Mouse (Mus musculus) limb, embryonic 14.5 days (tissue): ENCODE measurements at regions not wholly inside any gene's neighbourhood (a gene's known extent, or its start where the extent isn't known, plus 50 kb on each side); places are given as distances from the start of the nearest gene placed in this dataset.
"Not testable (repeated sequence)": the region's sequence is repeated elsewhere in the genome, so short reads cannot be mapped to it uniquely, and the experiment has no call there.

Source experiments
- ATAC-seq: fragments of 200-750 bp; cut with Nextera tagmentation; 2 replicates; pipeline ENCODE4 v1.8.0; 2017; ENCODE audit warnings: low read depth, moderate number of reproducible peaks, moderate TSS enrichment; ENCODE audit not compliant: low FRiP score
- DNase-seq: peaks from one replicate; pipeline ENCODE4 v3.0.0-alpha.2; 2015; ENCODE audit warnings: low spot score
- H3K27ac ChIP-seq: fragments of 300-500 bp; sonication (generic); replicated peaks from 2 replicates; pipeline ENCODE4 v1.5.1; 2014; ENCODE audit warnings: low read depth, mild to moderate bottlenecking, low read length, moderate library complexity, mixed read lengths
- H3K27me3 ChIP-seq: fragments of 300-500 bp; sonication (generic); 2 replicates; pipeline ENCODE4 v1.6.1; 2014; ENCODE audit warnings: low read length, mixed read lengths; ENCODE audit not compliant: control insufficient read depth, insufficient read depth
- H3K36me3 ChIP-seq: fragments of 300-500 bp; sonication (generic); 2 replicates; pipeline ENCODE4 v1.6.1; 2014; ENCODE audit warnings: mild to moderate bottlenecking, low read length, moderate library complexity, mixed read lengths; ENCODE audit not compliant: control insufficient read depth, insufficient read depth
- H3K4me1 ChIP-seq: fragments of 300-500 bp; sonication (generic); 2 replicates; pipeline ENCODE4 v1.6.1; 2014; ENCODE audit warnings: antibody characterized with exemption, low read length, mixed read lengths; ENCODE audit not compliant: control insufficient read depth, insufficient read depth
- H3K4me2 ChIP-seq: fragments of 300-500 bp; sonication (generic); replicated peaks from 2 replicates; pipeline ENCODE4 v1.6.1; 2014; ENCODE audit warnings: low read depth, mild to moderate bottlenecking, low read length, moderate library complexity; ENCODE audit not compliant: severe bottlenecking
- H3K4me3 ChIP-seq: fragments of 300-500 bp; sonication (generic); replicated peaks from 2 replicates; pipeline ENCODE4 v1.5.1; 2014; ENCODE audit warnings: low read length
- H3K9ac ChIP-seq: fragments of 300-500 bp; sonication (generic); 2 replicates; pipeline ENCODE4 v1.6.1; 2014; ENCODE audit warnings: mild to moderate bottlenecking, low read depth, low read length, moderate library complexity; ENCODE audit not compliant: severe bottlenecking
- H3K9me3 ChIP-seq: fragments of 300-500 bp; sonication (generic); 2 replicates; pipeline ENCODE4 v1.6.1; 2016; ENCODE audit warnings: low read length; ENCODE audit not compliant: control insufficient read depth
- POLR2A ChIP-seq: fragments of 200-500 bp; IDR thresholded peaks from 2 replicates; pipeline ENCODE4 v1.8.0; 2012; ENCODE audit warnings: inconsistent platforms, mild to moderate bottlenecking, moderate library complexity, borderline replicate concordance; ENCODE audit not compliant: insufficient read depth, insufficient read length; ENCODE audit errors: extremely low read depth
- WGBS: fragments of 180-500 bp; shearing (Covaris S2); extraction: QIAGEN DNeasy Blood & Tissue Kit; methylation state at CpG from one replicate; pipeline ENCODE4 v1.1.7; 2014; 5-methylcytosine and 5-hydroxymethylcytosine counted together

DNA sequence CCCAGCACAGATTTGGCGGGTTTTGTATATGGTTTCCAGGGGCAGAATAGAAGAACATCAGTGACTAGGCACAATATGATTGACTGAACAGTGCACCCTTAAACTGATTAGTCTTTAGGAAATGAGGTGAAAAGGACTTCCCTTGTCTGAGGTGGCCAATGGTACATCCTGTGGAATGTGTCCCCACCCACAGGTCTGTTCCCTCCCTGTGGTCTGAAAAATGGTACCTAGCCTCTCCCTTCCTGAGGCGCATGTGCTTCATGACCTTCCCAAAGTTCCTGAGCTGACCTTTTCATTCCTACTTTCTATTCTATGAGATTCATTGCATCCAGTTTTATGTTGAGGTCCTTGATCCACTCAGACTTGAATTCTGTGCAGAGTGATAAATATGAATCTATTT lies 76.0 kb downstream of the Zfp97 start:
- not testable (repeated sequence) for H3K4me2 ChIP-seq, H3K4me3 ChIP-seq, H3K36me3 ChIP-seq, DNase-seq, H3K27me3 ChIP-seq, ATAC-seq, H3K27ac ChIP-seq, H3K4me1 ChIP-seq, H3K9ac ChIP-seq
- peaks cover 40% of the 10 kb centered on the region for H3K9me3 ChIP-seq
- WGBS, result 94% methylated on average over 2 of the region's 2 CpGs

GRCm38 (mm10) chr17:17229069-17229468 lies 107.9 kb downstream of the Zfp97 start:
- no peak for DNase-seq
- no peak for TF ChIP-seq POLR2A

DNA sequence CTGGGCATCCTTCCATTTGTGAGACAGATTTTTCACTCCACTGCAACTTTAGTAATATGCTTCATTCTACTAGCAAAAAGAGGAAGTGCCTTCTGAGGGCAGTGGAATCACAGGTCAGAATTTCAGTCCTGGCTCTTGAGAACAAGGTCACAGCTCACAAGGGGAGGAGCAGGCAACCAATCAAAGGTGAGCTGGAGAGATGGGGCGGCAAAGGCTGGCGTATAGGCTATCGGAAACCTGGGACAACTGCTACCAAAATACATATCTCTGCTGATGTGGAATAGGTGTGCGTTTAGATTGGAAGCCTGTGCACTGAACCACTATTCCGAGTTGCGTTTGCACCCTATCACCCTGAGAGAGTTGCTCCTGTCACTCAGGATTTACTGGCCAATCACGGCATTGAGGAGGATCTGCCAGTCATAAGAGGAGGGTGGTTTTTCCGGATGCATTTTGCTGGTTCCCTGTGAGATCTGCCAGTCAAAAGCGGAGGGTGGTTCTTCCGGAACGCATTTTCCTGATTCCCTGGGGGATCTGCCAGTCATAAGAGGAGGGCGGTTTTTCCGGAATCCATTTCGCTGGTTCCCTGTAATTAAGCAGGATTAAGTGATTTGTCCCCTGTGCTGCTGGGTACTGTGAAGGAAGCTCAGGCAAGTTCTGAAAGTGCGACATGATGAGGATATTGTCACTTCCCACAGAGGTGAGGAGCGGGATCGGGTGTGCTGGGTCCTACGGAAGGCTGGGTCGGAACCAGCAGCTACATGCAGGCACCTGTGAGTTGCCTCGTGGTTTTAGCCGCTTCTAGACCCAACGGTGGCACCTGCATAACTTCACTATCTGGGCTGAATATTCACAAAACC lies 113.3 kb downstream of the Zfp97 start:
- ATAC-seq (peak; percentile 100), DNase-seq (peak; percentile 97)
- not testable (repeated sequence) for H3K4me1 ChIP-seq, H3K9me3 ChIP-seq, H3K27ac ChIP-seq, H3K27me3 ChIP-seq, H3K36me3 ChIP-seq
- Histone ChIP-seq H3K4me3 (peak overlapping the region; percentile 48), H3K4me2 (peak overlapping the region; percentile 48), H3K9ac (peak overlapping the region; percentile 58)
- WGBS, result under 1% methylated on average over 19 of the region's 22 CpGs
- 0 out of 2 replicates have a peak, but pooled peaks have one; percentile 2 for TF ChIP-seq POLR2A

More at GRCm38 (mm10) chr17:17229069-17229468, 107.9 kb downstream of the Zfp97 start:
- no peak overlapping the region for H3K4me2 ChIP-seq
- H3K9me3 ChIP-seq, result 0 out of 2 replicates have a peak, but pooled peaks cover 4% of the 10 kb centered on the region
- 35% methylated on average over 2 of the region's 2 CpGs for WGBS
- no peak overlapping the region for H3K9ac ChIP-seq
- no peak overlapping the region for H3K27ac ChIP-seq
- no peaks in the 10 kb centered on the region for H3K27me3 ChIP-seq
- H3K36me3 ChIP-seq, result no peaks in the 10 kb centered on the region
- no peak overlapping the region for H3K4me3 ChIP-seq
- ATAC-seq, result no peak
- no peaks in the 10 kb centered on the region for H3K4me1 ChIP-seq

- not testable (repeated sequence) for DNase-seq, H3K27ac ChIP-seq, ATAC-seq
These were observed 113.9 kb downstream of the Zfp97 start for GRCm38 (mm10) chr17:17235186-17235482.

More at GRCm38 (mm10) chr17:17235186-17235482, 113.9 kb downstream of the Zfp97 start:
- not testable (repeated sequence) for H3K27me3 ChIP-seq, H3K4me1 ChIP-seq, H3K36me3 ChIP-seq, H3K9me3 ChIP-seq
- Histone ChIP-seq H3K4me2 (peak overlapping the region; percentile 48), H3K9ac (peak overlapping the region; percentile 58), H3K4me3 (peak overlapping the region; percentile 48)
- under 1% methylated on average over 5 of the region's 5 CpGs for WGBS
